Mouse (Mus musculus): ENCODE results near the gene Thegl.
"Not testable (repeated sequence)": the region's sequence is repeated elsewhere in the genome, so short reads cannot be mapped to it uniquely, and the experiment has no call there.

Gene Thegl

DNA sequence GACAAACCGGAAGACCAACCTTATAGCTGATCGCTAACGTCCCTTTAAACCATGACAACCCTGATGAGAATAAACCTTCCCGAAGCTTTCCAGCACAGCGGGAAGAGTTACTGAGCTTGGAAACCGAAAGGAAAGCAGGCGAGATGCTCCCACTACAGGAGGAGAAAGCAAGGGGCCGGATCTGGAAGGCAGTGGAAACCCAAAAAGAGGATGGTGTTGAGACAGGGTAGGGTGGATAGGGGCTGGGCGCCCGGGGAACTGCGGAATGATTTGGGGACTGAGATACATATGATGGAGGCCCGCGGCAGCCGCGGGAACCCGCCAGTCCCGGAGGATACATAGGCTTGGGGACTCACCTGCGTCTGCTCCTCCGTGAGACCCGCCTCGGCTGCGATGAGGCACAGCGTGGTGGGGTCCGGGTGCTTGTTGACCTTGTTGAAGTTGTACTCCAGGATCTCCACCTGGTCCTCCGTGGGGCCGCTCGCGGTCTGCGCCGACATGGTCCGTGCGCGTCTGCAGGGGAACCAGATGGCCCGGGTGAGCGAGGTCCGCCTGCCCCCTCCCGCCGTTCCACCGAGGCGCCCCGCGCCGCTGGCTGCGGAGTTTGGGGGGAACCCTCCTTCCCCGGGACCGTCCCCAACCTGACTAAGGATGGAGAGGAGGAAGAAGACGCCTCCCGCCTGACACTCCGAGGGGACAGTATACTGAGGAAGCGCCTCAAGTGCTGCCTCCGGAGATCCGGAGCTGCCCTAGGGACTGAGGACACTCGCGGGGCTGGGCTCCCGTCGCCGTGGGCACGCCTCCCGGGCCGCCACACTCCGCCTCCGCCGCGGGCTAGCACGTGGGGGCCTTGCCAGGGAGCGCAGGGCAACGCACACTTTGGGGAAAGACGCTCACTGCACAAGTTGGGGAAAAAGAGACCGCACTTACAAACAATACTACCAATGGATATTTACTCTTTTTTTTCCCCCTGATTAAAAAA lies 79.0 kb downstream of the Thegl start:
- DNase-seq, result peak; percentile 72

- not testable (repeated sequence) for DNase-seq
Observed at GRCm38 (mm10) chr5:77096194-77096593, 80.4 kb downstream of the Thegl start.

DNA sequence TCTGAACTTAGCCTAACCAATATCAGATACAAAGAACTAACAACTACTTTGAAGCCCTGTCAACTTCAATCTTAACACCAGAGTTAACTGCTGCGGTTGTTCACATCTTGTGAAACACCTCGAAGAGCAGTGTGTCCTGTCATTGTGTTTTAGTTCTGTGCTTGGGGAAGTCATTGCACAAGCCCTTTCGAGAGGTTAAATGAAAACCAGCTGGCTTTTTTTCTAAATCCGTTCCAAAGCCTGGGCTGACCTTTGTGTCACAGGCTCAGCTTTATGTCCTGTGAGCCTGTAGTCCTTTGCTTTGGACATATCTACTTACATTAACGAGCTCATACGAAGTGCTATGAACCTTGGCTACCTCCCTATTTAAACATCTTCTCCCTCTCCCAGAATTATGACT lies 81.9 kb downstream of the Thegl start:
- DNase-seq, result peak; percentile 43

GRCm38 (mm10) chr5:77098874-77099273 lies 83.1 kb downstream of the Thegl start:
- no peak for DNase-seq

GRCm38 (mm10) chr5:77099317-77099996 lies 83.6 kb downstream of the Thegl start:
- peak; percentile 60 for DNase-seq

DNA sequence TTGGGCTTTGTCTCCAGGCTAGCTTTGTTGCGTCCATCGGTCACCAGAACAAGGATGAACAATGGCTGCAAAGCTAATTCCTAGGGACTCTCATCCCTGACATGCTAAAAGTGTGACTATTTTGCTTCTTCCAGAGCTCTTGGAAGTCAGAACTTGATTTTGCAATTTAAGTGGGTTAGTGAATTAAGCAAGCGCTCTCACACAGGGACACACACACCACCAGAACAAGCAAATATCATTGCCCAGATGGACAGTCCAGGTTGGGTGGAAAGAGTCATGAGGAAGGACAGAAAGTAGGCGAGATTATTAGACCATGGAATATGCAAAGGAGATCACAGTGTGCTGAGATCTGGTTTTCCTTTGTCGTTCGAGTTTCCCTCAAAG lies 84.2 kb downstream of the Thegl start:
- no peak for DNase-seq

DNA sequence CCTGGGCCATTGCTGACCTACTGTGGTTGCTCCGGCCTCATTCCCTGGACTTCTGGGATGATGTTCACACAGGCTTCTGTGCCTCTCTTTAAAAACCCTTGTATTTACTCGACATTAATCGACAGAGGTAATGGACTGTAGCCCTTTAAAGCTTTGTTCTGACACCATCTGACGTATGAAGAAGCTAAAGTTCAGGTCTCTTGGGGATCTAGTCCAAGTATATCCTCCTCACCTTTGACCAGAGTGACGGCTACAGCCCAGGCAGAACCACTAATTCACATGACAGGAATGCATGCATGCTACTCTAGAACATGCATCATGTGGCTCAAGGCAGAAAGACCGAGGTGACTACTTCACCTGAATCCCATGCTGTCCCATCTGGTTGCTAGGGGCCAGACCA lies 84.9 kb downstream of the Thegl start:
- DNase-seq, result no peak

- DNase-seq, result peak; percentile 29
Observed at GRCm38 (mm10) chr5:77102522-77103365, 86.9 kb downstream of the Thegl start.

GRCm38 (mm10) chr5:77107146-77107822 lies 91.5 kb downstream of the Thegl start:
- no peak for DNase-seq

GRCm38 (mm10) chr5:77108806-77109205 lies 93.0 kb downstream of the Thegl start:
- DNase-seq, result no peak

DNA sequence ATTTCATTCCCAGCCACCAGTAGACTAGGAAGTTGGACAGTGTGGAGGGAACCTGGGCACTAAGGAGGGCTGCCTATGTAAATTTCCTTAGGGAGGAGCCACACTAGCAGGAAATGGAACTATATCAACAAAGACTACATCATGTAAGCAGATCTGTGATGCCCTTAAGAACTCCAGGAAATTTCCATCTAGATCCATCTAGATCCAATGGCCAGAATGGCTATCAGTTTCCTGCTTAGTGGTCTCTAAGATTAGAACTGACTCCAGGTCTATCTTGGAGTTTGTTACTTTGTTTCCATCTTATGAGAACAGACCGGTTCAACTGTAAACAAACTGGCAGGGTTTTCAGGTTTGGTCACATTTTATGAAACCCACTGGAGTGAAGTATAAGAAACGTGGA lies 94.0 kb downstream of the Thegl start:
- DNase-seq, result no peak
